Mouse (Mus musculus): ENCODE measurements around the gene Csnk1g1. TPM values are rescaled to one million over a fixed set of nuclear protein-coding genes. Genes with fewer than 3 reads are reported as not detected.
A peak's percentile ranks its signal among the peaks of the same experiment; 100 is the strongest.

Gene Csnk1g1
- polyA plus RNA-seq, 1 experiment, result 69.5 TPM

DNA sequence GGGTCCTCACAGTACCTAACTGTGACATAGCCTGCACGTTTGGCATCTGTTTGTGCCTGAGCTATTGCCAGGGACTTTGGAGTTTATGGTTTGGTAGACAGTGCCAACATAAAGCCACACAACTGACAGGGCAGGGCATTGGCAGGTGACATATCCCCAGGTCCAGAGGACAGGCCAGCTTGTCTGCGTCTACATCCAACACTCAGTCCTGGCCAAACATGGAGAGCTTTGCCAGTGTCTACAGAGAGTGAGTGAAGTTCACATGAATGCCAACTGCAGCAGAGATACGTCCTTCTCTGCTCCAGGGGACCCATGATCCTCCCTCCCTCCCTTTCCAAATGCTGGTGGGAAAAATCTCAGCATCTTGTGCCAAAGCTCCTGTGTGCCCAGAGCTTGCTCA is 175.4 kb downstream of the Csnk1g1 start:
- Histone ChIP-seq H3K4me1 (ENCODE audit: control insufficient read depth, insufficient read depth, low read length) (no peaks in the 10 kb centered on the region), H3K4me3 (ENCODE audit: low read depth, low read length) (no peak overlapping the region), H3K9ac (ENCODE audit: low read depth, poor library complexity, severe bottlenecking) (no peak overlapping the region), H3K9me3 (replicated peaks; ENCODE audit: control insufficient read depth, insufficient read depth, low read length, poor library complexity, severe bottlenecking) (no peaks in the 10 kb centered on the region), H3K36me3 (ENCODE audit: control insufficient read depth, insufficient read depth, low read length, poor library complexity, severe bottlenecking) (no peaks in the 10 kb centered on the region), H3K27me3 (ENCODE audit: control insufficient read depth, insufficient read depth, low read length, poor library complexity, severe bottlenecking) (no peaks in the 10 kb centered on the region), H3K27ac (ENCODE audit: insufficient read depth, low read length) (no peak overlapping the region)
- TF ChIP-seq EP300 (IDR thresholded peaks at IDR 0.05; ENCODE audit: insufficient read depth, low read depth, low read length), result no peak
- TF ChIP-seq POLR2A (IDR thresholded peaks at IDR 0.05; ENCODE audit: insufficient read depth, low read length), result no peak
- no peak for TF ChIP-seq CTCF (IDR thresholded peaks at IDR 0.05; ENCODE audit: low read depth, low read length)

GRCm38 (mm10) chr9:66087062-66087461 is 178.3 kb downstream of the Csnk1g1 start:
- Histone ChIP-seq H3K36me3 (ENCODE audit: control insufficient read depth, insufficient read depth, low read length, poor library complexity, severe bottlenecking) (no peaks in the 10 kb centered on the region), H3K9ac (ENCODE audit: low read depth, poor library complexity, severe bottlenecking) (no peak overlapping the region), H3K27ac (ENCODE audit: insufficient read depth, low read length) (no peak overlapping the region), H3K4me3 (ENCODE audit: low read depth, low read length) (no peak overlapping the region), H3K27me3 (ENCODE audit: control insufficient read depth, insufficient read depth, low read length, poor library complexity, severe bottlenecking) (no peaks in the 10 kb centered on the region), H3K4me1 (ENCODE audit: control insufficient read depth, insufficient read depth, low read length) (no peaks in the 10 kb centered on the region), H3K9me3 (replicated peaks; ENCODE audit: control insufficient read depth, insufficient read depth, low read length, poor library complexity, severe bottlenecking) (no peaks in the 10 kb centered on the region)
- TF ChIP-seq CTCF (IDR thresholded peaks at IDR 0.05; ENCODE audit: low read depth, low read length), result no peak
- no peak for TF ChIP-seq EP300 (IDR thresholded peaks at IDR 0.05; ENCODE audit: insufficient read depth, low read depth, low read length)
- TF ChIP-seq POLR2A (IDR thresholded peaks at IDR 0.05; ENCODE audit: insufficient read depth, low read length), result no peak

GRCm38 (mm10) chr9:66088411-66088810 is 179.7 kb downstream of the Csnk1g1 start:
- H3K27me3 ChIP-seq (ENCODE audit: control insufficient read depth, insufficient read depth, low read length, poor library complexity, severe bottlenecking), result no peaks in the 10 kb centered on the region
- TF ChIP-seq CTCF (IDR thresholded peaks at IDR 0.05; ENCODE audit: low read depth, low read length) (peak; percentile 89), POLR2A (IDR thresholded peaks at IDR 0.05; ENCODE audit: insufficient read depth, low read length) (no peak), EP300 (IDR thresholded peaks at IDR 0.05; ENCODE audit: insufficient read depth, low read depth, low read length) (no peak)
- no peak overlapping the region for H3K4me3 ChIP-seq (ENCODE audit: low read depth, low read length)
- H3K9me3 ChIP-seq (replicated peaks; ENCODE audit: control insufficient read depth, insufficient read depth, low read length, poor library complexity, severe bottlenecking), result no peaks in the 10 kb centered on the region
- no peaks in the 10 kb centered on the region for H3K36me3 ChIP-seq (ENCODE audit: control insufficient read depth, insufficient read depth, low read length, poor library complexity, severe bottlenecking)
- no peaks in the 10 kb centered on the region for H3K4me1 ChIP-seq (ENCODE audit: control insufficient read depth, insufficient read depth, low read length)
- H3K9ac ChIP-seq (ENCODE audit: low read depth, poor library complexity, severe bottlenecking), result no peak overlapping the region
- no peak overlapping the region for H3K27ac ChIP-seq (ENCODE audit: insufficient read depth, low read length)

DNA sequence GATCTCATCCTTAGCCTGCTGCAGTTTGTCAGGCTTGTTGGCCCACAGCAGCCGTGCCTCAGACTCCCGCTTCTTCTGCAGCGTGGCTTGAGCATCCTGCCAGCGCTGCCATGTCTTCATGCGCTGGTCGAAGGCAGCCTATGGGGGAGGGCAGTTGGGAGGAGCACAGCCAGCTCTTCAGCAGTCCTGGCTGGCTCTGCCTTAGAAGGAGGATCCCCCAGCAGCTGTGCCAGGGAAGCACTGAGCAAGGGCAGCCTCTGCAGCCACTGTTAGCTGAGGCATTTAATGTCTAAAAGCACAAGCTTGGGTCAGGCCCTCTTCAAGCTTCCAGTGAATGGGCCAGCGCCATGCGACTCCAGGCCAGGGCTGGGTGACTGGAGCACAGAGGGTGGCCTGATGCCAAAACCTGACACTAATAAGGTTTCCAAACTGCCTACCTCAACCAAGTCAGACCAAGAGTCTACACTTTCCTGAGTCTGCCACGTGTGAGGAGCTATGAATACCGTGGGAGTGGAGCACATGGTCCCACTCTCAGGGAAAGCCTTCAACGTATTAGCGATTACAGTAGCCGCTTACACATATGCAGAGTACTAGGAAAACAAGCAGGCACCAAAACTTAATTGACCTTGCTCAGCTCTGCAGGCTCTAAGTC is 182.0 kb downstream of the Csnk1g1 start:
- Histone ChIP-seq H3K9me3 (replicated peaks; ENCODE audit: control insufficient read depth, insufficient read depth, low read length, poor library complexity, severe bottlenecking) (no peaks in the 10 kb centered on the region), H3K27ac (ENCODE audit: insufficient read depth, low read length) (no peak overlapping the region), H3K9ac (ENCODE audit: low read depth, poor library complexity, severe bottlenecking) (no peak overlapping the region), H3K27me3 (ENCODE audit: control insufficient read depth, insufficient read depth, low read length, poor library complexity, severe bottlenecking) (no peaks in the 10 kb centered on the region), H3K36me3 (ENCODE audit: control insufficient read depth, insufficient read depth, low read length, poor library complexity, severe bottlenecking) (no peaks in the 10 kb centered on the region), H3K4me1 (ENCODE audit: control insufficient read depth, insufficient read depth, low read length) (no peaks in the 10 kb centered on the region), H3K4me3 (ENCODE audit: low read depth, low read length) (no peak overlapping the region)
- TF ChIP-seq POLR2A (IDR thresholded peaks at IDR 0.05; ENCODE audit: insufficient read depth, low read length), result no peak

GRCm38 (mm10) chr9:66091327-66092231 is 182.9 kb downstream of the Csnk1g1 start:
- no peak for TF ChIP-seq EP300 (IDR thresholded peaks at IDR 0.05; ENCODE audit: insufficient read depth, low read depth, low read length)
- no peak for TF ChIP-seq POLR2A (IDR thresholded peaks at IDR 0.05; ENCODE audit: insufficient read depth, low read length)
- TF ChIP-seq CTCF (IDR thresholded peaks at IDR 0.05; ENCODE audit: low read depth, low read length), result no peak
- H3K9me3 ChIP-seq (replicated peaks; ENCODE audit: control insufficient read depth, insufficient read depth, low read length, poor library complexity, severe bottlenecking), result no peaks in the 10 kb centered on the region
- H3K27me3 ChIP-seq (ENCODE audit: control insufficient read depth, insufficient read depth, low read length, poor library complexity, severe bottlenecking), result no peaks in the 10 kb centered on the region
- no peaks in the 10 kb centered on the region for H3K36me3 ChIP-seq (ENCODE audit: control insufficient read depth, insufficient read depth, low read length, poor library complexity, severe bottlenecking)
- no peaks in the 10 kb centered on the region for H3K4me1 ChIP-seq (ENCODE audit: control insufficient read depth, insufficient read depth, low read length)
- no peak overlapping the region for H3K9ac ChIP-seq (ENCODE audit: low read depth, poor library complexity, severe bottlenecking)
- H3K27ac ChIP-seq (ENCODE audit: insufficient read depth, low read length), result no peak overlapping the region
- H3K4me3 ChIP-seq (ENCODE audit: low read depth, low read length), result no peak overlapping the region

DNA sequence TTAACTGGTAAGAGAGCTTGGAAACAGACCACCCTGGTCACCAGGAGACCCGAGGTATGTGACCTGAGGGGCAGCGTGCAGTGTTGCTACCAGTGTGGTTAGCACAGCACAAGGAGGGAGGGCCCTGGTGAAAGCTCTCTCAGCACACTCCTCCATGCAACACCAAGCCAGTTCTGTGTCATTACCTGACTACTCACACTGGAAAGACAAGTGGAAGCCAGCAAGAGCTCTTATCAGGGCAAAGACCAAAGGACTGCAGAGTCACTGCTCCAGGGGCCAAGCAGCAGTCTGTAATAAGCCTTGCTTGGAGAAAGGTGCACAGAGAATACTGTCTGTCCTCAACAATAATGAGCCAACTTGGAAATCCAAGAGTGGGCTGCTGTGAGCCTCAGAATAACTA is 183.9 kb downstream of the Csnk1g1 start:
- H3K4me1 ChIP-seq (ENCODE audit: control insufficient read depth, insufficient read depth, low read length), result no peaks in the 10 kb centered on the region
- H3K9ac ChIP-seq (ENCODE audit: low read depth, poor library complexity, severe bottlenecking), result no peak overlapping the region
- H3K9me3 ChIP-seq (replicated peaks; ENCODE audit: control insufficient read depth, insufficient read depth, low read length, poor library complexity, severe bottlenecking), result no peaks in the 10 kb centered on the region
- no peak overlapping the region for H3K4me3 ChIP-seq (ENCODE audit: low read depth, low read length)
- H3K36me3 ChIP-seq (ENCODE audit: control insufficient read depth, insufficient read depth, low read length, poor library complexity, severe bottlenecking), result no peaks in the 10 kb centered on the region
- no peak for TF ChIP-seq CTCF (IDR thresholded peaks at IDR 0.05; ENCODE audit: low read depth, low read length)
- no peak for TF ChIP-seq POLR2A (IDR thresholded peaks at IDR 0.05; ENCODE audit: insufficient read depth, low read length)
- no peak for TF ChIP-seq EP300 (IDR thresholded peaks at IDR 0.05; ENCODE audit: insufficient read depth, low read depth, low read length)
- no peak overlapping the region for H3K27ac ChIP-seq (ENCODE audit: insufficient read depth, low read length)
- no peaks in the 10 kb centered on the region for H3K27me3 ChIP-seq (ENCODE audit: control insufficient read depth, insufficient read depth, low read length, poor library complexity, severe bottlenecking)

Other genes with a start within 250 kb of the Csnk1g1 start
- 69.0 and 81.5 TPM in 2 replicates for gene Oaz2, start 240.9 kb upstream of the Csnk1g1 start, polyA plus RNA-seq (2011; ENCODE audit: insufficient read depth, insufficient read length, low read depth, missing spikeins)
- gene Zfp609, start 81.4 kb upstream of the Csnk1g1 start, polyA plus RNA-seq (2011; ENCODE audit: insufficient read depth, insufficient read length, low read depth, missing spikeins), result 47.0 and 48.8 TPM in 2 replicates
- 73.7 and 76.4 TPM in 2 replicates for gene Pclaf, start 18.7 kb upstream of the Csnk1g1 start, polyA plus RNA-seq (2011; ENCODE audit: insufficient read depth, insufficient read length, low read depth, missing spikeins)
- gene Trip4, start 130 bp upstream of the Csnk1g1 start, polyA plus RNA-seq (2011; ENCODE audit: insufficient read depth, insufficient read length, low read depth, missing spikeins), result 31.0 and 37.4 TPM in 2 replicates
- gene Ppib, start 151.3 kb downstream of the Csnk1g1 start, polyA plus RNA-seq (2011; ENCODE audit: insufficient read depth, insufficient read length, low read depth, missing spikeins), result 287 and 289 TPM in 2 replicates
- 0.38 and 0.39 TPM in 2 replicates for gene Snx22, start 160.8 kb downstream of the Csnk1g1 start, polyA plus RNA-seq (2011; ENCODE audit: insufficient read depth, insufficient read length, low read depth, missing spikeins)
- 34.7 and 34.8 TPM in 2 replicates for gene Snx1, start 217.7 kb downstream of the Csnk1g1 start, polyA plus RNA-seq (2011; ENCODE audit: insufficient read depth, insufficient read length, low read depth, missing spikeins)
- gene Ciao2a, start 217.7 kb downstream of the Csnk1g1 start, polyA plus RNA-seq (2011; ENCODE audit: insufficient read depth, insufficient read length, low read depth, missing spikeins), result 30.0 and 37.4 TPM in 2 replicates
- gene Dapk2, start 249.3 kb downstream of the Csnk1g1 start, polyA plus RNA-seq (2011; ENCODE audit: insufficient read depth, insufficient read length, low read depth, missing spikeins), result 0.45 and 0.59 TPM in 2 replicates